In genomic region chr5:69241931-69242330, GRCm38 (mm10) we compare ENCODE assay signal across 7 mouse cellular contexts.
"Had no signal": no experiment of that assay in that cellular context is flagged by ENCODE, and none has a peak within 500 bp of the region (broad histone marks: within the 10 kb centered on the region; RNA-seq: fewer than 3 reads in every experiment).

No protein-coding gene starts in this region.

- ATAC-seq: liver, embryonic 12.5 days; midbrain, embryonic 13.5 days had no signal

- DNase-seq: kidney, postnatal 25 days; lung, embryonic 14.5 days; lung, postnatal 10 days; right cerebral cortex, adult 18-20 months; thymus, postnatal 4 days had no signal
